Mouse (Mus musculus): ENCODE measurements around the gene Mrps2. TPM values are rescaled to one million over a fixed set of nuclear protein-coding genes. Genes with fewer than 3 reads are reported as not detected.
"Not testable (repeated sequence)": the region's sequence is repeated elsewhere in the genome, so short reads cannot be mapped to it uniquely, and the experiment has no call there.

Mrps2 gene
- total RNA-seq, 1 experiment = 29.9 TPM

DNA sequence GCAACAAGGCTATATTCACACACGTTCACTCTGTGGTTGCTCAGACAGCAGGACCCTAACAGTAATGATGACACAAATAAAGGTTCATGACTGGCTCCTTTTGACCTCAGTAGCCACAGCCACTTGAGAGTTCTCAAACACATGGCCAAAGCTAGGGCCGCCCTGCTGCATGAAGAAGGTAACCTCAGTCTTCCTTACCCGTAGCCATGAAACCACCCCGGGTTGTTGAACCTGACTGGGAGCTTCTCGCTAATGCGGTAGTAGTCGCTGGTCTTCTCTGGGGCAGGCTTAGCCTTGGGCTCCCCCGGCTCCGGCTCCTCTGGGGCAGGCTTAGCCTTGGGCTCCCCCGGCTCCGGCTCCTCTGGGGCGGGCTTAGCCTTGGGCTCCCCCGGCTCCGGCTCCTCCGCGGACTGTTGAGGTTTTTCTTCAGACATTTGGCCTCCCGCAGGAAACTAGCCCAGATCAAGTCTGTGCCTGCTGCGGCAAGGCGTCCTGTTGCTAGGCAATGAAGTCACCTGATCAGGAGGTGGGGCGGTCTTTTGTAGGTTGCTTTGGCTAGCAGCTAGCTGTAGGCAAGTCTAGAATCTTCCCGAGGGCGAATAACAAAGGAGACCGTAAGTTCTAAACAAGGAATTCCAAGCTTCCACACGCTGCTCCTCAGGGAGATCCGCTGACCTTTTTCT, 1.9 kb upstream of the Mrps2 start, which contains the start of gene 1700007K13Rik:
Gene 1700007K13Rik, minus strand, starts transcription at position 497 of the 683 bp plus-strand sequence.
- Histone ChIP-seq H3K4me1 (ENCODE audit: control insufficient read depth in 2 of 2, insufficient read depth in 2 of 2, low read length in 2 of 2, poor library complexity in 1 of 2) (peaks cover 4 to 15% of the 10 kb centered on the region in 2 experiments; a peak in 3 of 4 replicates), H3K27ac (ENCODE audit: insufficient read depth, low read depth, low read length, poor library complexity, severe bottlenecking) (peak within 1 kb of the TSS; percentile 48; the same call in 1 of the 2 replicates), H3K4me3 (ENCODE audit: insufficient read depth in 1 of 2, low read depth in 1 of 2, low read length in 2 of 2, poor library complexity in 1 of 2, severe bottlenecking in 1 of 2) (peak within 1 kb of the TSS; percentile 63 to 68), H3K9ac (ENCODE audit: insufficient read depth, low read depth, low read length, poor library complexity, severe bottlenecking) (peak within 1 kb of the TSS; percentile 64), H3K9me3 (ENCODE audit: control insufficient read depth, insufficient read depth, low read depth, low read length) (no peaks in the 10 kb centered on the region), H3K36me3 (ENCODE audit: control insufficient read depth, insufficient read depth, low read length, poor library complexity, severe bottlenecking) (peaks cover 14% of the 10 kb centered on the region)
- TF ChIP-seq MAFK (IDR thresholded peaks at IDR 0.05; ENCODE audit: insufficient read depth, low read depth, low read length) = no peak
- no peak for TF ChIP-seq HCFC1 (IDR thresholded peaks at IDR 0.05; ENCODE audit: borderline replicate concordance, insufficient read depth, low read length)
- no peak for TF ChIP-seq CHD2 (IDR thresholded peaks at IDR 0.05; ENCODE audit: low read depth, low read length)
- no peak for TF ChIP-seq ZNF384 (IDR thresholded peaks at IDR 0.05; ENCODE audit: low read depth, low read length)
- no peak for TF ChIP-seq ZC3H11A (IDR thresholded peaks at IDR 0.05; ENCODE audit: borderline replicate concordance, low read depth, low read length)
- in situ Hi-C loops (cut with MboI; ENCODE audit: low sequenced_read_pairs in 2 of 2, unreplicated experiment in 2 of 2) = no loop called here
- peak; percentile 90 for DNase-seq (ENCODE audit: low read depth, low spot score)

GRCm38 (mm10) chr2:28468486-28469225, 790 bp downstream of the Mrps2 start:
- peak overlapping the region; percentile 96 for H3K9ac ChIP-seq (ENCODE audit: insufficient read depth, low read depth, low read length, poor library complexity, severe bottlenecking)
- H3K4me1 ChIP-seq (ENCODE audit: control insufficient read depth in 2 of 2, insufficient read depth in 2 of 2, low read length in 2 of 2, poor library complexity in 1 of 2) = peaks cover 4 to 17% of the 10 kb centered on the region in 2 experiments; a peak in 3 of 4 replicates
- 0 out of 2 replicates have a peak overlapping the region, but pooled peaks have one; percentile 42 for H3K27ac ChIP-seq (ENCODE audit: insufficient read depth, low read depth, low read length, poor library complexity, severe bottlenecking)
- no peak for TF ChIP-seq CHD2 (IDR thresholded peaks at IDR 0.05; ENCODE audit: low read depth, low read length)
- no peak for TF ChIP-seq ZC3H11A (IDR thresholded peaks at IDR 0.05; ENCODE audit: borderline replicate concordance, low read depth, low read length)
- no peak for TF ChIP-seq MAFK (IDR thresholded peaks at IDR 0.05; ENCODE audit: insufficient read depth, low read depth, low read length)
- no peak for TF ChIP-seq ZNF384 (IDR thresholded peaks at IDR 0.05; ENCODE audit: low read depth, low read length)
- no peak for TF ChIP-seq HCFC1 (IDR thresholded peaks at IDR 0.05; ENCODE audit: borderline replicate concordance, insufficient read depth, low read length)
- DNase-seq (ENCODE audit: low read depth, low spot score) = no peak
- peak overlapping the region; percentile 94 for H3K4me3 ChIP-seq (ENCODE audit: insufficient read depth in 1 of 2, low read depth in 1 of 2, low read length in 2 of 2, poor library complexity in 1 of 2, severe bottlenecking in 1 of 2)
- H3K36me3 ChIP-seq (ENCODE audit: control insufficient read depth, insufficient read depth, low read length, poor library complexity, severe bottlenecking) = peaks cover 17% of the 10 kb centered on the region
- in situ Hi-C loops (cut with MboI; ENCODE audit: low sequenced_read_pairs in 2 of 2, unreplicated experiment in 2 of 2) = no loop called here
- H3K9me3 ChIP-seq (ENCODE audit: control insufficient read depth, insufficient read depth, low read depth, low read length) = no peaks in the 10 kb centered on the region

DNA sequence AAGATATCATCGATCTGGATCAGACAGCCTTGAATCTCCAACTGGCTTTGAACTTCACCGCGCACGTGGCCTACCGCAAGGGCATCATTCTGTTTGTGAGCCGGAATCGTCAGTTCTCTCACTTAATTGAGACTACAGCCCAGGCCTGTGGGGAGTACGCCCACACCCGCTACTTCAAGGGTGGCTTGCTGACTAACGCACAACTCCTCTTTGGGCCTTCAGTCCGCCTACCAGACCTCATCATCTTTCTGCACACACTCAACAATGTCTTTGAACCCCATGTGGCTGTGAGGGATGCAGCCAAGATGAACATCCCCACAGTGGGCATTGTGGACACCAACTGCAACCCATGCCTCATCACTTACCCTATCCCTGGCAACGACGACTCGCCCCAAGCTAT, 1.6 kb downstream of the Mrps2 start:
- Histone ChIP-seq H3K4me3 (ENCODE audit: insufficient read depth in 1 of 2, low read depth in 1 of 2, low read length in 2 of 2, poor library complexity in 1 of 2, severe bottlenecking in 1 of 2) (peak overlapping the region in 1 of 2 experiments; percentile 94; a peak in 2 of 4 replicates), H3K9me3 (ENCODE audit: control insufficient read depth, insufficient read depth, low read depth, low read length) (no peaks in the 10 kb centered on the region), H3K4me1 (ENCODE audit: control insufficient read depth in 2 of 2, insufficient read depth in 2 of 2, low read length in 2 of 2, poor library complexity in 1 of 2) (peaks cover 2 to 17% of the 10 kb centered on the region in 2 experiments; a peak in 3 of 4 replicates), H3K9ac (ENCODE audit: insufficient read depth, low read depth, low read length, poor library complexity, severe bottlenecking) (peak overlapping the region; percentile 10; the same call in 1 of the 2 replicates), H3K36me3 (ENCODE audit: control insufficient read depth, insufficient read depth, low read length, poor library complexity, severe bottlenecking) (peaks cover 17% of the 10 kb centered on the region), H3K27ac (ENCODE audit: insufficient read depth, low read depth, low read length, poor library complexity, severe bottlenecking) (no peak overlapping the region)
- in situ Hi-C loops (cut with MboI; ENCODE audit: low sequenced_read_pairs in 2 of 2, unreplicated experiment in 2 of 2) = no loop called here
- no peak for TF ChIP-seq HCFC1 (IDR thresholded peaks at IDR 0.05; ENCODE audit: borderline replicate concordance, insufficient read depth, low read length)
- DNase-seq (ENCODE audit: low read depth, low spot score) = no peak

- H3K4me3 ChIP-seq (ENCODE audit: insufficient read depth in 1 of 2, low read depth in 1 of 2, low read length in 2 of 2, poor library complexity in 1 of 2, severe bottlenecking in 1 of 2) = no peak overlapping the region
- peaks cover 17% of the 10 kb centered on the region for H3K36me3 ChIP-seq (ENCODE audit: control insufficient read depth, insufficient read depth, low read length, poor library complexity, severe bottlenecking)
- in situ Hi-C loops (cut with MboI; ENCODE audit: low sequenced_read_pairs in 2 of 2, unreplicated experiment in 2 of 2) = no loop called here
- no peaks in the 10 kb centered on the region for H3K9me3 ChIP-seq (ENCODE audit: control insufficient read depth, insufficient read depth, low read depth, low read length)
- H3K4me1 ChIP-seq (ENCODE audit: control insufficient read depth in 2 of 2, insufficient read depth in 2 of 2, low read length in 2 of 2, poor library complexity in 1 of 2) = peaks cover 1 to 13% of the 10 kb centered on the region in 2 experiments; a peak in 3 of 4 replicates
- TF ChIP-seq CHD2 (IDR thresholded peaks at IDR 0.05; ENCODE audit: low read depth, low read length) = no peak
- no peak for TF ChIP-seq ZNF384 (IDR thresholded peaks at IDR 0.05; ENCODE audit: low read depth, low read length)
- TF ChIP-seq HCFC1 (IDR thresholded peaks at IDR 0.05; ENCODE audit: borderline replicate concordance, insufficient read depth, low read length) = no peak
- TF ChIP-seq MAFK (IDR thresholded peaks at IDR 0.05; ENCODE audit: insufficient read depth, low read depth, low read length) = no peak
- TF ChIP-seq ZC3H11A (IDR thresholded peaks at IDR 0.05; ENCODE audit: borderline replicate concordance, low read depth, low read length) = no peak
- no peak overlapping the region for H3K9ac ChIP-seq (ENCODE audit: insufficient read depth, low read depth, low read length, poor library complexity, severe bottlenecking)
- H3K27ac ChIP-seq (ENCODE audit: insufficient read depth, low read depth, low read length, poor library complexity, severe bottlenecking) = no peak overlapping the region; the same call in 1 of the 2 replicates
- DNase-seq (ENCODE audit: low read depth, low spot score) = no peak
These were observed 2.7 kb downstream of the Mrps2 start for GRCm38 (mm10) chr2:28470591-28470990.

DNA sequence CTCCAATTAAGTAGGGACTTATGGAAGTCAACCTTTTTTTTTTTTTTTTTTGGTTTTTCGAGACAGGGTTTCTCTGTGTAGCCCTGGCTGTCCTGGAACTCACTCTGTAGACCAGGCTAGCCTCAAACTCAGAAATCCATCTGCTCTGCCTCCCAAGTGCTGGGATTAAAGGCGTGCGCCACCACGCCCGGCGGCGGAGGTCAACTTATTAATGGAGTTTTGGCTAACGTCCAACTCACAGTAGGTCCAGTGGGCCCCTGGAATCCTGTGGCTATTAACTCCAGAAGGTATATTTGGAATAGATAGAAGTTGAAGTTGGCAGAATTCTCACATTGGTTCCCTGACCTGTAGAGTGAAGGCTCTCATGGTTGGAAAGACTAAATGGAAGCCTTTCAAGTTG, 4.1 kb downstream of the Mrps2 start:
- H3K9me3 ChIP-seq (ENCODE audit: control insufficient read depth, insufficient read depth, low read depth, low read length); in situ Hi-C loops (cut with MboI; ENCODE audit: low sequenced_read_pairs in 2 of 2, unreplicated experiment in 2 of 2); H3K9ac ChIP-seq (ENCODE audit: insufficient read depth, low read depth, low read length, poor library complexity, severe bottlenecking); H3K4me3 ChIP-seq (ENCODE audit: insufficient read depth in 1 of 2, low read depth in 1 of 2, low read length in 2 of 2, poor library complexity in 1 of 2, severe bottlenecking in 1 of 2); H3K4me1 ChIP-seq (ENCODE audit: control insufficient read depth in 2 of 2, insufficient read depth in 2 of 2, low read length in 2 of 2, poor library complexity in 1 of 2); H3K27ac ChIP-seq (ENCODE audit: insufficient read depth, low read depth, low read length, poor library complexity, severe bottlenecking); DNase-seq (ENCODE audit: low read depth, low spot score): not testable (repeated sequence)
- peaks cover 17% of the 10 kb centered on the region for H3K36me3 ChIP-seq (ENCODE audit: control insufficient read depth, insufficient read depth, low read length, poor library complexity, severe bottlenecking)

All from ES-E14 (cell line).